Mouse (Mus musculus) bone marrow macrophage, adult 2 months (primary cell): Measurements from ENCODE around the gene Ndufs4.

ENCODE experiments used
- CTCF ChIP-seq: IDR thresholded peaks from 2 replicates; pipeline ENCODE4 v1.5.1; 2012; ENCODE audit warnings: low read depth, mild to moderate bottlenecking, low read length, moderate library complexity
- POLR2A ChIP-seq: IDR thresholded peaks from 2 replicates; pipeline ENCODE4 v1.6.1; 2012; ENCODE audit warnings: mild to moderate bottlenecking, low read depth, low read length, borderline replicate concordance

DNA sequence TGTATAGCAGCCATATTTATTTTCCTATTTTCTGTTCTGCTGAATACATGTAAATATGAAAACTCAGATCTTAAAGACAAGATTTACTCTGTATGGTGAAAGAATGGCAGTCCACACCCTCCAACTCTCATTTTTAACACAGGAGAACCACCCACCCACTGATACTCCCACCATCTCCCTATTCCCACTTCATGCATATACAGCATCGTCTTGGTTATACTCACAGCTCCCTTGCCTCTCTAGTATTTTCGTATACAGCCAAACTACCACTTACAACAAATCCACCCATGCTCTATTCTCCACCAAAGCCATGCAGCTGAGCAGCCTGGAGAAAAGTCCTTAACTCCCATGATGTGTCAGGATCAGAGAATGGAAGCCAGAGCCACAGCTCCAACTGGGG is 6.7 kb upstream of the Ndufs4 start:
- TF ChIP-seq POLR2A (no peak), CTCF (no peak)
